8 mouse cellular contexts compared by ENCODE assay signal in the genomic region with DNA sequence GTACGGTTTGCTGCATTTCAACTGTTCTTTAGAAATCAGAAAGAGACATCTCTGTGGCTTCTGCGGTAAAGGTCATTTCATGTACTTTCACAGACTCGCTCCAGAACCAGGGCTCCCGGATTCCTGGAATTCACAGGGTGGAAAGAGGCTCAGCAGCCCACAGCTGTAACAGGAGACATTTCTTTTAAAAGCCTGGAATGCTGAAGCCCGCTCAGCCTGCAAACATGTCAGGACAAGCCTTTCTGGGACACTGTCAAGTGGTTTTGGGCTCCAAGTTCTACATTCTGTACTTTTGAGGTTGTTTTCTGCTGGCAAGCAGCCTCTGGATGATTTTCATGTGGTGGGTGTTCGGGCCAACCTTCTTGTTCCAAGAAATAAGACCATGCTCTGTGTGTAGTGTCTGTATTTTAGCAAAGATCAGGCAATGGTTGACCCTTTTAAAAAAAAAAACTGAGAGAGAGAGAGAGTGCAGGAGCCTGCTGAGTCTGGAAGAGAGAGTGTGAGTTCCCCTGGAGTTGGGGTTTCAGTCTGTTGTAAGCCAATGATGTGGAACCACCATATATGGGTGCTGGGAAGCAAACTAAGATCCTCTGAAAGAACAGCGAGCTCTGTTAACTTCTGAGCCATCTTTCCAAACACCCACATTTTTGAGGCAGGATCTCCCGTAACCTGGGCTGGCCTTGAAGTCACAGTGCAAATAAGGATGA. TPM values are rescaled to one million over a fixed set of nuclear protein-coding genes. Genes with fewer than 3 reads are reported as not detected.
DNase-seq lines count a peak whose midpoint lies in the region; ATAC-seq lines count a peak whose summit lies in the region.

No protein-coding gene starts in this region.

- no peak for ATAC-seq in forebrain, embryonic 12.5 days (ENCODE audit: low FRiP score)
- ATAC-seq in limb, embryonic 13.5 days (ENCODE audit: low FRiP score, low read depth): peak; percentile 83

- 41% methylated on average over 8 of the region's 8 CpGs for WGBS in forebrain, embryonic 12.5 days
- WGBS in limb, embryonic 13.5 days: 24% methylated on average over 8 of the region's 8 CpGs

- peak overlapping the region; percentile 36; the same call in 1 of the 2 replicates for H3K27ac ChIP-seq in forebrain, embryonic 12.5 days
- peak overlapping the region; percentile 83 for H3K27ac ChIP-seq in limb, embryonic 13.5 days

- no peaks in the 10 kb centered on the region for H3K36me3 ChIP-seq in forebrain, embryonic 12.5 days (replicated peaks)
- H3K36me3 ChIP-seq in limb, embryonic 13.5 days: no peaks in the 10 kb centered on the region

- H3K9ac ChIP-seq in forebrain, embryonic 12.5 days: no peak overlapping the region
- no peak overlapping the region for H3K9ac ChIP-seq in limb, embryonic 13.5 days

- H3K4me3 ChIP-seq in forebrain, embryonic 12.5 days (replicated peaks): no peak overlapping the region
- H3K4me3 ChIP-seq in limb, embryonic 13.5 days: no peak overlapping the region

- no peaks in the 10 kb centered on the region for H3K9me3 ChIP-seq in forebrain, embryonic 12.5 days
- no peaks in the 10 kb centered on the region for H3K9me3 ChIP-seq in limb, embryonic 13.5 days

- DNase-seq in embryo, embryonic 10 days (ENCODE audit: low spot score): peak; percentile 71
- DNase-seq in embryo, embryonic 10.5 days (ENCODE audit: low spot score): no peak
- DNase-seq in heart, postnatal 4 days: peak; percentile 69
- DNase-seq in testis, postnatal 14 days (ENCODE audit: low spot score): peak; percentile 53
- DNase-seq in spleen, postnatal 36 days (ENCODE audit: low spot score in 2 of 2): no peak
- DNase-seq in adrenal gland, adult 8-10 months: no peak

- peaks cover 5% of the 10 kb centered on the region for H3K27me3 ChIP-seq in forebrain, embryonic 12.5 days
- no peaks in the 10 kb centered on the region for H3K27me3 ChIP-seq in limb, embryonic 13.5 days

- H3K4me1 ChIP-seq in forebrain, embryonic 12.5 days: peaks cover 32% of the 10 kb centered on the region
- peaks cover 60% of the 10 kb centered on the region for H3K4me1 ChIP-seq in limb, embryonic 13.5 days

- H3K4me2 ChIP-seq in forebrain, embryonic 12.5 days: no peak overlapping the region
- H3K4me2 ChIP-seq in limb, embryonic 13.5 days (replicated peaks): peak overlapping the region; percentile 14

RNA-seq across cellular contexts. Expression of a gene that starts 9.6 kb away (rescaled TPM):
- 7.4 and 7.8 TPM in 2 replicates for polyA plus RNA-seq in forebrain, embryonic 12.5 days (2016; fragmentation: Nextera tagmentation; extraction: Ambion mirVana)
- total RNA-seq in heart, postnatal 4 days (2021): 10 to 100 TPM; 98.2 to 100.0 TPM
- 11.6 and 11.8 TPM in 2 replicates for polyA plus RNA-seq in limb, embryonic 13.5 days (2015; fragmentation: Nextera tagmentation; extraction: Ambion mirVana)
- 100 to 1,000 TPM in 2 of 4 experiments, 10 to 100 TPM in 2; 74.4 to 129 (median 98.9) TPM for total RNA-seq in adrenal gland, adult 8-10 months (2022)

Comparison
In these comparisons a context has a peak if more than half of its experiments do, and no peak if none do; other contexts are left out.
1. DNase-seq: peak in embryo, embryonic 10 days (single experiment), heart, postnatal 4 days (single experiment) and testis, postnatal 14 days (single experiment); none in embryo, embryonic 10.5 days (single experiment), spleen, postnatal 36 days (0 of 2) and adrenal gland, adult 8-10 months (single experiment).